Mouse (Mus musculus): ENCODE results near the gene Atp5b. TPM values are rescaled to one million over a fixed set of nuclear protein-coding genes. Genes with fewer than 3 reads are reported as not detected.

Gene Atp5b
- polyA plus RNA-seq, 1 experiment from 2014 or later, result 2,183 TPM

GRCm38 (mm10) chr10:128096313-128096692, 13.2 kb downstream of the Atp5b start:
- no peaks in the 10 kb centered on the region for H3K9me3 ChIP-seq (ENCODE audit: low read depth, low read length)
- 20% methylated on average over 4 of the region's 4 CpGs for WGBS
- no peak for ATAC-seq (ENCODE audit: insufficient read depth)
- no peak overlapping the region for H3K9ac ChIP-seq
- H3K4me3 ChIP-seq (ENCODE audit: low read depth, low read length), result peak overlapping the region; percentile 98
- no peak for DNase-seq
- no peaks in the 10 kb centered on the region for H3K27me3 ChIP-seq (ENCODE audit: insufficient read depth, low read length)
- peaks cover 35% of the 10 kb centered on the region for H3K4me1 ChIP-seq (ENCODE audit: insufficient read depth)
- 0 out of 2 replicates have a peak overlapping the region, but pooled peaks have one; percentile 36 for H3K27ac ChIP-seq (ENCODE audit: low read depth)
- TF ChIP-seq CTCF (IDR thresholded peaks at IDR 0.05; ENCODE audit: low read depth), result no peak
- no peaks in the 10 kb centered on the region for H3K36me3 ChIP-seq (ENCODE audit: insufficient read depth)
- H3K4me2 ChIP-seq, result peak overlapping the region; percentile 86

- H3K4me1 ChIP-seq (ENCODE audit: insufficient read depth), result peaks cover 28% of the 10 kb centered on the region
- peak overlapping the region; percentile 86 for H3K4me2 ChIP-seq
- no peaks in the 10 kb centered on the region for H3K36me3 ChIP-seq (ENCODE audit: insufficient read depth)
- H3K9me3 ChIP-seq (ENCODE audit: low read depth, low read length), result no peaks in the 10 kb centered on the region
- peak; percentile 24 for TF ChIP-seq CTCF (IDR thresholded peaks at IDR 0.05; ENCODE audit: low read depth)
- H3K27me3 ChIP-seq (ENCODE audit: insufficient read depth, low read length), result no peaks in the 10 kb centered on the region
- ATAC-seq (ENCODE audit: insufficient read depth) (peak; percentile 73), DNase-seq (peak; percentile 92)
- under 1% methylated on average over 77 of the region's 86 CpGs for WGBS
- peak overlapping the region; percentile 75 for H3K27ac ChIP-seq (ENCODE audit: low read depth)
- peak overlapping the region; percentile 93 for H3K9ac ChIP-seq
- H3K4me3 ChIP-seq (ENCODE audit: low read depth, low read length), result peak overlapping the region; percentile 98
Measured at GRCm38 (mm10) chr10:128096693-128097586, 13.9 kb downstream of the Atp5b start.

GRCm38 (mm10) chr10:128097587-128097971, 14.5 kb downstream of the Atp5b start:
- H3K4me3 ChIP-seq (ENCODE audit: low read depth, low read length), result peak overlapping the region; percentile 98
- DNase-seq, result peak; percentile 70
- H3K36me3 ChIP-seq (ENCODE audit: insufficient read depth), result no peaks in the 10 kb centered on the region
- H3K9me3 ChIP-seq (ENCODE audit: low read depth, low read length), result no peaks in the 10 kb centered on the region
- peak overlapping the region; percentile 86 for H3K4me2 ChIP-seq
- WGBS, result under 1% methylated on average over 13 of the region's 13 CpGs
- no peaks in the 10 kb centered on the region for H3K27me3 ChIP-seq (ENCODE audit: insufficient read depth, low read length)
- H3K9ac ChIP-seq, result peak overlapping the region; percentile 93
- no peak for TF ChIP-seq CTCF (IDR thresholded peaks at IDR 0.05; ENCODE audit: low read depth)
- ATAC-seq (ENCODE audit: insufficient read depth), result no peak
- H3K27ac ChIP-seq (ENCODE audit: low read depth), result peak overlapping the region; percentile 75
- peaks cover 28% of the 10 kb centered on the region for H3K4me1 ChIP-seq (ENCODE audit: insufficient read depth)

- peaks cover 67% of the 10 kb centered on the region for H3K36me3 ChIP-seq (ENCODE audit: insufficient read depth)
- no peaks in the 10 kb centered on the region for H3K27me3 ChIP-seq (ENCODE audit: insufficient read depth, low read length)
- H3K9me3 ChIP-seq (ENCODE audit: low read depth, low read length), result no peaks in the 10 kb centered on the region
- DNase-seq, result no peak
- no peak overlapping the region for H3K9ac ChIP-seq
- no peak overlapping the region for H3K4me2 ChIP-seq
- H3K4me3 ChIP-seq (ENCODE audit: low read depth, low read length), result no peak overlapping the region
- no peak for ATAC-seq (ENCODE audit: insufficient read depth)
- no peak overlapping the region for H3K27ac ChIP-seq (ENCODE audit: low read depth)
- no peaks in the 10 kb centered on the region for H3K4me1 ChIP-seq (ENCODE audit: insufficient read depth)
- 90% methylated on average over 4 of the region's 4 CpGs for WGBS
- TF ChIP-seq CTCF (IDR thresholded peaks at IDR 0.05; ENCODE audit: low read depth), result no peak
Measured at GRCm38 (mm10) chr10:128110103-128110761, 27.2 kb downstream of the Atp5b start.

GRCm38 (mm10) chr10:128111227-128111626, 28.2 kb downstream of the Atp5b start:
- H3K4me1 ChIP-seq (ENCODE audit: insufficient read depth), result no peaks in the 10 kb centered on the region
- TF ChIP-seq CTCF (IDR thresholded peaks at IDR 0.05; ENCODE audit: low read depth), result no peak

GRCm38 (mm10) chr10:128123833-128124232, 40.8 kb downstream of the Atp5b start:
- no peak for TF ChIP-seq CTCF (IDR thresholded peaks at IDR 0.05; ENCODE audit: low read depth)
- H3K36me3 ChIP-seq (ENCODE audit: insufficient read depth), result peaks cover 98% of the 10 kb centered on the region
- ATAC-seq (ENCODE audit: insufficient read depth), result no peak
- WGBS, result 90% methylated on average over 7 of the region's 7 CpGs
- H3K27me3 ChIP-seq (ENCODE audit: insufficient read depth, low read length), result no peaks in the 10 kb centered on the region
- no peaks in the 10 kb centered on the region for H3K9me3 ChIP-seq (ENCODE audit: low read depth, low read length)
- no peaks in the 10 kb centered on the region for H3K4me1 ChIP-seq (ENCODE audit: insufficient read depth)
- no peak for DNase-seq
- no peak overlapping the region for H3K9ac ChIP-seq
- no peak overlapping the region for H3K4me2 ChIP-seq
- no peak overlapping the region for H3K27ac ChIP-seq (ENCODE audit: low read depth)
- H3K4me3 ChIP-seq (ENCODE audit: low read depth, low read length), result no peak overlapping the region

More at GRCm38 (mm10) chr10:128111227-128111626, 28.2 kb downstream of the Atp5b start:
- Histone ChIP-seq H3K27me3 (ENCODE audit: insufficient read depth, low read length) (no peaks in the 10 kb centered on the region), H3K9me3 (ENCODE audit: low read depth, low read length) (no peaks in the 10 kb centered on the region), H3K27ac (ENCODE audit: low read depth) (no peak overlapping the region), H3K4me2 (no peak overlapping the region), H3K9ac (no peak overlapping the region), H3K36me3 (ENCODE audit: insufficient read depth) (peaks cover 77% of the 10 kb centered on the region), H3K4me3 (ENCODE audit: low read depth, low read length) (no peak overlapping the region)
- no peak for DNase-seq
- no peak for ATAC-seq (ENCODE audit: insufficient read depth)

GRCm38 (mm10) chr10:128124831-128125230, 41.8 kb downstream of the Atp5b start:
- no peak for ATAC-seq (ENCODE audit: insufficient read depth)
- no peak for DNase-seq
- H3K4me3 ChIP-seq (ENCODE audit: low read depth, low read length), result no peak overlapping the region
- H3K36me3 ChIP-seq (ENCODE audit: insufficient read depth), result peaks cover 95% of the 10 kb centered on the region
- H3K4me2 ChIP-seq, result no peak overlapping the region
- no peak overlapping the region for H3K27ac ChIP-seq (ENCODE audit: low read depth)
- no peaks in the 10 kb centered on the region for H3K4me1 ChIP-seq (ENCODE audit: insufficient read depth)
- TF ChIP-seq CTCF (IDR thresholded peaks at IDR 0.05; ENCODE audit: low read depth), result no peak
- WGBS, result 93% methylated on average over 9 of the region's 9 CpGs
- H3K9ac ChIP-seq, result no peak overlapping the region
- no peaks in the 10 kb centered on the region for H3K9me3 ChIP-seq (ENCODE audit: low read depth, low read length)
- no peaks in the 10 kb centered on the region for H3K27me3 ChIP-seq (ENCODE audit: insufficient read depth, low read length)
